In the genomic region with DNA sequence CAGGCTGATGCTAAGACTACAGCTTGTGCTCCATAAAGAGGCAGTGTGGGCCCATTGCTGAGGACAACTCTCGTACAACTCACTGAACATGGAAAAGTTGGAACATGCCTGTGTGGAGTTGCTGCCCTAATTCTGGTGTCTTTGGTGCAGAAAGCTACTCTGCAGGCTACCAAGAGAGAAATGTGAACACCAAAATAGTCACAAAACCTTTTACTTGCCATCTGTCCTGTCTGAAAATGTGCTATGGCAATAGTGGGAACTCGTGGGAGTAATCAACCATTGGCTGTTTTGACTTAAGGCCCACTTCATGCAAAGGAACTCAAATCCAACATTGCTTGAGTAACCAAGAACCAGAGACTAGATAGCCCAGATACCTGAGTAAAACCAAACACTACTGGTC, we compare ENCODE assay signal across 17 mouse cellular contexts.
"Had no signal": no experiment of that assay in that cellular context is flagged by ENCODE, and none has a peak within 500 bp of the region (broad histone marks: within the 10 kb centered on the region; RNA-seq: fewer than 3 reads in every experiment).

No protein-coding gene starts in this region.

- DNase-seq: forebrain, postnatal 0 days; gastrocnemius, postnatal 14 days; gastrocnemius, postnatal 36 days; heart, adult 11 months; heart, adult 2 months; heart, postnatal 14 days; heart, postnatal 36 days; kidney, adult 18-20 months; kidney, adult 8-10 months; kidney, postnatal 10 days; kidney, postnatal 25 days; kidney, postnatal 4 days; liver; liver, embryonic 13.5 days had no signal

- ATAC-seq: forebrain, postnatal 0 days; hindbrain, postnatal 0 days; intestine, embryonic 15.5 days; intestine, postnatal 0 days had no signal
